Mouse (Mus musculus) hindbrain, embryonic 15.5 days (tissue): Measurements from ENCODE around the gene Kncn. TPM values are rescaled to one million over a fixed set of nuclear protein-coding genes. Genes with fewer than 3 reads are reported as not detected.

Experiments
- ATAC-seq: fragments of 200-750 bp; cut with Nextera tagmentation; 2 replicates; pipeline ENCODE4 v1.8.0; 2017; ENCODE audit warnings: low read depth, moderate number of reproducible peaks, moderate TSS enrichment; ENCODE audit not compliant: low FRiP score
- H3K27ac ChIP-seq: fragments of 300-500 bp; sonication (generic); replicated peaks from 2 replicates; pipeline ENCODE4 v1.5.1; 2015; ENCODE audit warnings: mild to moderate bottlenecking, inconsistent platforms
- H3K27me3 ChIP-seq: fragments of 300-500 bp; sonication (generic); 2 replicates; pipeline ENCODE4 v1.6.1; 2015; ENCODE audit warnings: control low read depth, inconsistent platforms
- H3K36me3 ChIP-seq: fragments of 300-500 bp; sonication (generic); 2 replicates; pipeline ENCODE4 v1.6.1; 2015; ENCODE audit warnings: control low read depth, inconsistent platforms
- H3K4me1 ChIP-seq: fragments of 300-500 bp; sonication (generic); replicated peaks from 2 replicates; pipeline ENCODE4 v1.6.1; 2015; ENCODE audit warnings: control low read depth, inconsistent platforms
- H3K4me2 ChIP-seq: fragments of 300-500 bp; sonication (generic); 2 replicates; pipeline ENCODE4 v1.6.1; 2015; ENCODE audit warnings: moderate library complexity, mild to moderate bottlenecking, inconsistent platforms
- H3K4me3 ChIP-seq: fragments of 300-500 bp; sonication (generic); 2 replicates; pipeline ENCODE4 v1.5.1; 2015; ENCODE audit warnings: mild to moderate bottlenecking, inconsistent platforms
- H3K9ac ChIP-seq: fragments of 300-500 bp; sonication (generic); 2 replicates; pipeline ENCODE4 v1.6.1; 2015; ENCODE audit warnings: inconsistent platforms
- H3K9me3 ChIP-seq: fragments of 300-500 bp; sonication (generic); 2 replicates; pipeline ENCODE4 v1.6.1; 2016; ENCODE audit warnings: control low read depth, inconsistent platforms
- WGBS: fragments of 180-500 bp; shearing (Covaris S2); methylation state at CpG from one replicate; pipeline ENCODE4 v1.1.7; 2015; 5-methylcytosine and 5-hydroxymethylcytosine counted together
- polyA plus RNA-seq: library from polyadenylated mRNA; unstranded; fragments of >200 nt; fragmentation: Nextera tagmentation; extraction: Ambion mirVana; gene quantifications from 2 replicates; pipeline ENCODE4 v1.2.1, GENCODE M21; 2015

Gene Kncn
- polyA plus RNA-seq, 1 experiment from 2014 or later: 0.14 TPM

GRCm38 (mm10) chr4:115851569-115851968 is 32.6 kb upstream of the Kncn start:
- 90% methylated on average over 6 of the region's 6 CpGs for WGBS

GRCm38 (mm10) chr4:115855100-115855499 is 29.1 kb upstream of the Kncn start:
- H3K4me2 ChIP-seq: no peak overlapping the region
- H3K27me3 ChIP-seq: no peaks in the 10 kb centered on the region
- ATAC-seq: no peak
- no peak overlapping the region for H3K9ac ChIP-seq
- 53% methylated on average over 6 of the region's 6 CpGs for WGBS
- no peaks in the 10 kb centered on the region for H3K9me3 ChIP-seq
- H3K27ac ChIP-seq: no peak overlapping the region
- peaks cover 28% of the 10 kb centered on the region for H3K4me1 ChIP-seq
- H3K4me3 ChIP-seq: no peak overlapping the region
- 0 out of 2 replicates have a peak, but pooled peaks cover 4% of the 10 kb centered on the region for H3K36me3 ChIP-seq

More at GRCm38 (mm10) chr4:115851569-115851968, 32.6 kb upstream of the Kncn start:
- no peaks in the 10 kb centered on the region for H3K36me3 ChIP-seq
- peaks cover 24% of the 10 kb centered on the region for H3K4me1 ChIP-seq
- no peaks in the 10 kb centered on the region for H3K27me3 ChIP-seq
- no peak for ATAC-seq
- no peak overlapping the region for H3K27ac ChIP-seq
- no peak overlapping the region for H3K9ac ChIP-seq
- no peak overlapping the region for H3K4me3 ChIP-seq
- no peak overlapping the region for H3K4me2 ChIP-seq
- H3K9me3 ChIP-seq: no peaks in the 10 kb centered on the region

GRCm38 (mm10) chr4:115855609-115856008 is 28.6 kb upstream of the Kncn start:
- peak; percentile 63 for ATAC-seq
- H3K9me3 ChIP-seq: no peaks in the 10 kb centered on the region
- H3K4me1 ChIP-seq: peaks cover 28% of the 10 kb centered on the region
- H3K9ac ChIP-seq: no peak overlapping the region
- H3K27me3 ChIP-seq: no peaks in the 10 kb centered on the region
- no peak overlapping the region for H3K4me2 ChIP-seq
- peak overlapping the region; percentile 63 for H3K27ac ChIP-seq
- WGBS: 27% methylated on average over 4 of the region's 4 CpGs
- H3K4me3 ChIP-seq: no peak overlapping the region
- peaks cover 7% of the 10 kb centered on the region for H3K36me3 ChIP-seq

- peaks cover 7% of the 10 kb centered on the region for H3K36me3 ChIP-seq
- no peaks in the 10 kb centered on the region for H3K27me3 ChIP-seq
- ATAC-seq: no peak
- no peak overlapping the region for H3K4me3 ChIP-seq
- no peak overlapping the region for H3K9ac ChIP-seq
- H3K4me2 ChIP-seq: no peak overlapping the region
- 37% methylated on average over 4 of the region's 4 CpGs for WGBS
- no peaks in the 10 kb centered on the region for H3K9me3 ChIP-seq
- H3K4me1 ChIP-seq: peaks cover 28% of the 10 kb centered on the region
- peak overlapping the region; percentile 63 for H3K27ac ChIP-seq
Measured at GRCm38 (mm10) chr4:115856282-115856681, 27.9 kb upstream of the Kncn start.

- Histone ChIP-seq H3K4me2 (no peak overlapping the region), H3K27ac (no peak overlapping the region), H3K9me3 (no peaks in the 10 kb centered on the region), H3K4me3 (no peak overlapping the region), H3K4me1 (peaks cover 28% of the 10 kb centered on the region), H3K27me3 (no peaks in the 10 kb centered on the region), H3K36me3 (peaks cover 7% of the 10 kb centered on the region), H3K9ac (no peak overlapping the region)
- ATAC-seq: no peak
- 79% methylated on average over 9 of the region's 9 CpGs for WGBS
Measured at GRCm38 (mm10) chr4:115857293-115857883, 26.8 kb upstream of the Kncn start.

- no peak overlapping the region for H3K4me2 ChIP-seq
- H3K9ac ChIP-seq: no peak overlapping the region
- H3K27ac ChIP-seq: no peak overlapping the region
- no peaks in the 10 kb centered on the region for H3K9me3 ChIP-seq
- H3K4me3 ChIP-seq: no peak overlapping the region
- peaks cover 7% of the 10 kb centered on the region for H3K36me3 ChIP-seq
- H3K4me1 ChIP-seq: peaks cover 4% of the 10 kb centered on the region; the same call in 1 of the 2 replicates
- 69% methylated on average over 7 of the region's 7 CpGs for WGBS
- no peak for ATAC-seq
- H3K27me3 ChIP-seq: no peaks in the 10 kb centered on the region
Measured at GRCm38 (mm10) chr4:115863352-115863751, 20.8 kb upstream of the Kncn start.

GRCm38 (mm10) chr4:115863880-115864279 is 20.3 kb upstream of the Kncn start:
- 39% methylated on average over 10 of the region's 10 CpGs for WGBS
- Histone ChIP-seq H3K36me3 (peaks cover 7% of the 10 kb centered on the region), H3K4me1 (peaks cover 6% of the 10 kb centered on the region; the same call in 1 of the 2 replicates), H3K27me3 (no peaks in the 10 kb centered on the region), H3K9me3 (no peaks in the 10 kb centered on the region), H3K4me3 (no peak overlapping the region), H3K27ac (no peak overlapping the region), H3K4me2 (no peak overlapping the region), H3K9ac (no peak overlapping the region)
- 0 out of 2 replicates have a peak, but pooled peaks have one; percentile 16 for ATAC-seq

- H3K4me1 ChIP-seq: peaks cover 19% of the 10 kb centered on the region
- no peak overlapping the region for H3K4me2 ChIP-seq
- no peak overlapping the region for H3K9ac ChIP-seq
- H3K27ac ChIP-seq: no peak overlapping the region
- H3K4me3 ChIP-seq: no peak overlapping the region
- 20% methylated on average over 16 of the region's 16 CpGs for WGBS
- H3K9me3 ChIP-seq: no peaks in the 10 kb centered on the region
- ATAC-seq: peak; percentile 61; the same call in 1 of the 2 replicates
- H3K27me3 ChIP-seq: no peaks in the 10 kb centered on the region
- 0 out of 2 replicates have a peak, but pooled peaks cover 3% of the 10 kb centered on the region for H3K36me3 ChIP-seq
Measured at GRCm38 (mm10) chr4:115869512-115870210, 14.5 kb upstream of the Kncn start.

GRCm38 (mm10) chr4:115873231-115873630 is 11.0 kb upstream of the Kncn start:
- H3K4me1 ChIP-seq: peaks cover 21% of the 10 kb centered on the region
- WGBS: 69% methylated on average over 3 of the region's 3 CpGs
- H3K27me3 ChIP-seq: no peaks in the 10 kb centered on the region
- H3K4me2 ChIP-seq: no peak overlapping the region
- H3K9ac ChIP-seq: no peak overlapping the region
- no peak overlapping the region for H3K4me3 ChIP-seq
- no peak overlapping the region for H3K27ac ChIP-seq
- ATAC-seq: no peak
- H3K36me3 ChIP-seq: 0 out of 2 replicates have a peak, but pooled peaks cover 3% of the 10 kb centered on the region
- H3K9me3 ChIP-seq: no peaks in the 10 kb centered on the region

GRCm38 (mm10) chr4:115878216-115878678 is 6.0 kb upstream of the Kncn start:
- Histone ChIP-seq H3K9ac (no peak overlapping the region), H3K27ac (peak overlapping the region; percentile 59), H3K27me3 (no peaks in the 10 kb centered on the region), H3K9me3 (no peaks in the 10 kb centered on the region), H3K4me2 (peak overlapping the region; percentile 36), H3K36me3 (no peaks in the 10 kb centered on the region), H3K4me3 (no peak overlapping the region), H3K4me1 (peaks cover 33% of the 10 kb centered on the region)
- peak; percentile 5; the same call in 1 of the 2 replicates for ATAC-seq
- WGBS: 3% methylated on average over 11 of the region's 11 CpGs

- 31% methylated on average over 9 of the region's 9 CpGs for WGBS
- Histone ChIP-seq H3K36me3 (no peaks in the 10 kb centered on the region), H3K4me1 (peaks cover 33% of the 10 kb centered on the region), H3K9me3 (no peaks in the 10 kb centered on the region), H3K27ac (peak overlapping the region; percentile 40; the same call in 1 of the 2 replicates), H3K4me2 (peak overlapping the region; percentile 36; the same call in 1 of the 2 replicates), H3K9ac (no peak overlapping the region), H3K27me3 (no peaks in the 10 kb centered on the region), H3K4me3 (no peak overlapping the region)
- no peak for ATAC-seq
Measured at GRCm38 (mm10) chr4:115878828-115879227, 5.4 kb upstream of the Kncn start.

- Histone ChIP-seq H3K4me1 (peaks cover 42% of the 10 kb centered on the region), H3K4me2 (no peak overlapping the region), H3K9me3 (no peaks in the 10 kb centered on the region), H3K27me3 (no peaks in the 10 kb centered on the region), H3K27ac (no peak overlapping the region), H3K36me3 (no peaks in the 10 kb centered on the region), H3K4me3 (no peak overlapping the region), H3K9ac (no peak overlapping the region)
- peak; percentile 45; the same call in 1 of the 2 replicates for ATAC-seq
- 8% methylated on average over 1 of the region's 1 CpGs for WGBS
Measured at GRCm38 (mm10) chr4:115881183-115881582, 3.0 kb upstream of the Kncn start.
